Mouse (Mus musculus): ENCODE measurements around the gene Ceacam1. TPM values are rescaled to one million over a fixed set of nuclear protein-coding genes. Genes with fewer than 3 reads are reported as not detected.
A peak's percentile ranks its signal among the peaks of the same experiment; 100 is the strongest.
"Not testable (repeated sequence)": the region's sequence is repeated elsewhere in the genome, so short reads cannot be mapped to it uniquely, and the experiment has no call there.

Ceacam1 gene
- total RNA-seq (2021), result 10 to 100 TPM; 14.3 to 17.4 TPM
- long read RNA-seq, experiment 1, transcript Ceacam1-202 (7 exons, 1,478 nt), result minor isoform, 6 of 21 reads
- long read RNA-seq, experiment 1, transcript Ceacam1-209 (6 exons, 1,061 nt), result major isoform, 15 of 21 reads
- long read RNA-seq, experiment 1, partial matches to known transcripts, result 0 of 21 reads
- long read RNA-seq, experiment 1, other reads (novel, unspliced or antisense), result 0 of 21 reads
- long read RNA-seq, experiment 2, transcript Ceacam1-209 (6 exons, 1,061 nt), result major isoform, 9 of 18 reads
- long read RNA-seq, experiment 2, partial matches to known transcripts, result 1 of 18 reads
- long read RNA-seq, experiment 2, other reads (novel, unspliced or antisense), result 3 of 18 reads

DNA sequence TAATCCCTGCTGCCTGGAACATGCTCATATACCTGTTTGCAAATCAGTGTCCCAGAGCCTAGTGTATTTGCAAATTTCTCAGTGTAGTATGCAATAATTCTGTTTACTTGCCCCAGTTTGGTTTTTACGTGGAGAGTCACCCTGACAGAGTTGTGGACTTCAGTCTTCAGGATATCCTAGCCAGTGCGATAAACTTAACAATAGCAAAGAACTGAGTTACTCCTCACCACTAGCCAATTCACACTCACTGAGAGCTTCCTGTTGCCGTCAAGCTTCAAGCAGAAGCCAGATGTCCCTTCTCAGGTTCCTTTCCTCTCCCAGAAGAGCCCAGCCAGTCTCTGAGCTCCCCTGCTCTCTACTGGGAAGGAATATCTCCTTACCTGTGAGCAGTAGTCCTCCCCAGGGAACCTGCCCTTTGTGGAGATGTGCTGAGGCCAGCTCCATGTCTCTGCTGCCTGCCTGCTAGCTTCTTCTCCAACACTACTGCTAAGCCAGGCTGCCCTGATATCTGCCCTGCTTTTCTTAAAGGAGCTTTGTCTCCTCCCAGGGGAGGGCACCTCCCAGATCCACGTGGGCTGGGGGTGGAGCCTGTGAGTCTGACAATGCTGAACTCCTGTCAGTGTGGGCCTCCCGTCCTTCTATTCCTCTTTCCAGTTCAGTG, at the start of gene Ceacam1:
Gene Ceacam1 (minus strand): TSS at position 513 of the 661 bp plus-strand sequence.
- DNase-seq, result peak; percentile 56 to 61
- intact Hi-C loops (cut with DNase I), result loop anchor here (2.0 kb wide), 2 partner anchors 42 to 62 kb away; partner anchors contain the start of gene Ceacam2

DNA sequence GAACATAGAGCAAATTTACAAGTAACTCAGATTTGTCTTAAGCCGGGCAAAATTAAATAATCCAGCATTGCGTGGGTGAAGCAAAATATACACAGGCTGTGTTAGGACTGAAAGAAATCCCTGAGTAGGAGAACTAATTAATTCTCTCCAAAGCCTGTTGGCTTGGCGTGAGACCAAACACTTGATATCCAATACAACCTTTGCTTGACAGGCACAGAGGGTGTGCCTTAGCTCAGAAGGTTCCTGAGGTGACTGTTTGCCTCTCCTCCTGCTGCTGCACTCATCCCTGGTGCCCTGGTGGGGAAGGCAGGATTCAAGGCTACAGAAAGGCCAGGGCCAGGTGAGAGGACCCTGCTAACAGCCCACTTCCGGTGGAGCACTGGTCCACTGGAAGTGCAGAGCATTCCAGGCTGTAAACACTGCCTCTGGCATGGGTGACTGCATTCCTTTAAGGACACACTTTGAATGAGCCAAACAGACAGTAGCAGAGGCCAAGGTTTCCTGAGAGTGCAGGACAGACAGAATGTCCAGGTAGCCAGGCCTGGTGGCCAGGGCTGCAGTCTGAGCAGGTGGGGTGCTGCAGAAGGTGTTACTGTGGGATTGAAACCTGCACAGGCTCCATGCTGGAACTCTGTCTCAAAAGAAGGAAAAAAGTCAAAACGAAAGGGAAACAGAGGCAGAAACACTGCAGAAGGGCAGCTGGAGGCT, 38.8 kb upstream of the Ceacam1 start:
- intact Hi-C loops (cut with DNase I), result not testable (repeated sequence)

DNA sequence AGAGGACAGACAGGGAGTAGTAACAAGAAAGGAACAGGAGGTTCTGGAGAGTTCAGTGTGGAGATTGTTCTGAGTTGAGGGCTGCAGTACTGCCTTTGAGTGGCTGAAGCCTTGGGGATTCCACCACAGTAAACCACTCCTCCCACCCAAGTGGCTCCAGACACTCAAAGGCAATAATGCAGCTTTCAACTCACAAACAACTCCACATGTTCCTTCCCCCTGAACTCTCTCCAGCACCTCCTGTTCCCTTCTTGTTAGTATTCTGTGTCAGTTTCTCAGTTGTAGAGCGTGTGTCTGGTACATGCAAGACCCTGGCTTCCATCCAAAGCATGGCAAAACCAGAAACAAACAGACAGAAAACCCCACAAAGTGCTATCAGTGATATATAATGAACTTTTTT, 38.3 kb upstream of the Ceacam1 start:
- DNase-seq; intact Hi-C loops (cut with DNase I): not testable (repeated sequence)

More for the DNA sequence above, 38.8 kb upstream of the Ceacam1 start:
- DNase-seq, result not testable (repeated sequence)

DNA sequence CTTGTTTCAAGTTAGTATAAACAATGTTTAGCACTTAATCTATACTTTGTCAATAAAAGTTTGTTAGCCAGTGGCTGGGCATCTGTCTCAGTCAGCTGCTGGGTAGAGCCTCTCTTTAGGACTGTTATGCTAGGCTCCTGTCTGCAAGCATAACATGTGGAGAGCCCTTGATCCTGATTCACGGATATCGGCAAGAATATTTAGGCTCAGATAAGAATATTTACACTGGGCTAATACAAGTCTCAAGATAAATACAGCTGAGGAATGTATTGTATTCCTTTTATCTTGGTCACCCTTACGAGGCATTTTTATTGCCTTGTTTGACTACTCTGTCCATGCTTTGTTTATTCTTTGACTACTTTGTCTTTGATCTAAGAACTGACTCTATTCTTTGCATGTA, 32.5 kb upstream of the Ceacam1 start:
- no peak for DNase-seq
- intact Hi-C loops (cut with DNase I), result no loop called here

DNA sequence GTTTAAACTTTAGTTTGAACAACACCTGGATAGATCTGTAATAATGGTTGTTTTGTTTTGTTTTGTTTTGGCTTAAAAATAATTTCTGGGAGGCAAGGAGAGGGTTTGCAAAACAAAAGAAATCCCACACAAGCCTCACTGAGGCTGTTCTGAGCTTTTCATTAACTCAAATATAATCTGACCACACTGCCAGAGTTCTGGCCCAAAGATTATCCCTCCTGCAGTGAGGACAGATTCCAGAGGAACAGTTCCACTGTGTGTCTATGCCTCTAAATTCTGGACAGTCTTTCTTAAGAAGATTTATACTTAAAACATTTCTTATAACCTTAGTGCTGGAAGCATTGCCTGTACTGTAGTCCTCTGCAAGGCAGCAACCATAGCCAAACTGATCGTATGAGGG, 17.2 kb upstream of the Ceacam1 start:
- intact Hi-C loops (cut with DNase I), result no loop called here
- no peak for DNase-seq

DNA sequence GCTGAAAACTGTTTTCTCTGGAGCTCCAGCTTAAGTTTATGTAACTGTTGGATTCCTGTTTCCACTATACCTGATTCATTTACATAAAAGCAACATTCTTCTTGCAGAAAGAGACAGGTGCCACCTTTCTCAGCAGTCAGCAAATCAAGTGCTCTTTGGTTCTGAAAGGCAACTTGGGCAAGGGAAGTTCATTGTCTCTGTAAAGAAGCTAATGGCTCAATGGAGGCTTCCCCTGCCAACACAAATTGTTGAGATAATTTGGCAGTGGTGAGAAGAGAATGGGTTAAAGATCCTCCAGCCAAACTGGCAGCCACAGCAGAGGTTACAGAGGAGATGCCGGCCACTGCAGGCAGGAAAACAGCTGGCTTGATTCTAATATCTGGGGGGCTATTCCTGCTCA, 13.3 kb upstream of the Ceacam1 start:
- intact Hi-C loops (cut with DNase I); DNase-seq: not testable (repeated sequence)

DNA sequence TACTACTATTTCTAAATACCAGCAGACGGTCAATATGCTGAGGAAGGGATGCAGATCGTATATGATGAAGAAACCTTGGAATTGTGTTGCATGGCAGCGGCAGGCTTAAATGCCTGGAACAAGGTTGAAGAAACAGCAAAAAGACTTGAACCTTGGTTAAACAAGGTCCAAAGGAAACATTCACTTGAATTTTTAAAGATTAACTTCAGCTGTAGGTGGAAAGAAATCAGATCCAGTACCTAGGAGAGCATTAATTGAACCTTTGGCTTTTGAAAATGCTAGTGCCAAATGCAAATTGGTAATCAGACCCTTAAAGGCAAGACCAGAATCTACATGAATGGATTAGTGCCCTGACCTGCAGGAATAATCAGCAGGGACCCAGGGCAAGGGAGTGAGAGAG, 12.0 kb upstream of the Ceacam1 start:
- intact Hi-C loops (cut with DNase I), result loop anchor here (5.0 kb wide), 1 partner anchor 108 kb away; no protein-coding TSS in a partner anchor
- not testable (repeated sequence) for DNase-seq

DNA sequence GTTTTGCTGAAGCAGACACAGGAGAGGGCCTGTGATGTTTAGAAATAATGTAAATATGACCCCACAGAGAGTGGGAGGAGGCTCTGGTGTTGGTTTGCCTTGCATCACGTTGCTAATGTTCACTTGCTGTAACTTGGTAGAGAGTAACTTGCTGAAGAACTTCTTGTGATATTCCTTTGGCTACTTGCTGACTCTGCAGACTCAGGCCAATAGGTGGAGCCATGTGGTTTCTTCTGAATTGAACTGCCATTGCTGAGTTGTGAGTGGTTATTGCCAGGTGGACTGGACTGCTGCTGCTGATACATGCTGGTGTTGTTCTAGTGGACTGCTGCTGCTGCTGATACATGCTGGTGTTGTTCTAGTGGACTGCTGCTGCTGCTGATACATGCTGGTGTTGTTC, 8.8 kb upstream of the Ceacam1 start:
- intact Hi-C loops (cut with DNase I), result loop anchor here (2.0 to 5.0 kb wide), 2 partner anchors 55 to 111 kb away; no protein-coding TSS in a partner anchor
- peak; percentile 26 to 53 for DNase-seq

DNA sequence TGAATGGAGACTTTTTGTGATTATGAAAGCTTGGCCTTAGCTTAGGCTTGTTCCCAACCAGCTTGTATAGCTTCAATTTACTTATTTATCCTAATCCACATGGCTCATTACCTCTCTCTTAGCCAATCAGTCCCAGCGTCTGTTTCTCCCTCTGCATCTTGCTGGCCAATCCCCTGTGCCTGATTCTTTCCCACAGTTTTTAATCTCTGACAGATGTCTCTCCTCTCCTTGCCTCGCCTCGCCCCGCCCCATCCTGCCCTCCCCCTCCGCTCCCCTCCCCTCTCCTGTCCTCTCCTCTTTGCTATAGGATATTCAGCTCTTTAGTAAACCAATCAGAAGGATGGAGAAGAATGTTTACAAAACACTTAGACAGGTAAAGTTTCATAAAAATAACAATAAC, 7.7 kb upstream of the Ceacam1 start:
- intact Hi-C loops (cut with DNase I), result loop anchor here (5.0 kb wide), 1 partner anchor 112 kb away; no protein-coding TSS in a partner anchor

DNA sequence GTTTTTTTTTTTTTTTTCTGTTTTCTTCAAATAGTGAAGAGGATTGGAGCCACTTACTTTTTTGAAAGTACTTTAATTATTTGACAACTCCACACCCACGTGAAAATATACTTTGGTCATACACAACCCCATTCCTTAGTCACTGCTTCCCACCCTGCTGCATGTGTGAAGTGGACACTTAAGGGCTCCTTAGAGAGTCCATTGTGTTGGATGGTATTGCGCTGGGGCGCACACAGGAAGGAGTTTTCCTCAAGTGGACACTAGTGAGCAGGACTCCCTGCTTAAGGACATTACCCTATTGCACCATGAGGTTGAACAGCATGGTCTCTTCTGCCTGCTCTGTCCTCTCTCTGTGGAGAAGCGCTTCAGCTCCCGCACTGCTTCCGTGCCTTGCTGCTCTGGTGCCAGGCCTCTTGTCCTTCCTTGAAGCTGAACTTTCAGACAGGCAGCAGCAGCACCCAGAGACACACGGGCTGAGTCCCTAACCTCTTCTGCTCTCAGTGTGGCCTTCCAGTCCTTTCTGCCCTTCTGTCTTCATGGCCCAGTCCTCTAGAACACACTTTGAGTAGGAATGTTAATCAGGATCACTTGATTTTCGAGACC, 5.8 kb upstream of the Ceacam1 start:
- DNase-seq, result no peak
- intact Hi-C loops (cut with DNase I), result no loop called here

More for the DNA sequence above, 7.7 kb upstream of the Ceacam1 start:
- no peak for DNase-seq

DNA sequence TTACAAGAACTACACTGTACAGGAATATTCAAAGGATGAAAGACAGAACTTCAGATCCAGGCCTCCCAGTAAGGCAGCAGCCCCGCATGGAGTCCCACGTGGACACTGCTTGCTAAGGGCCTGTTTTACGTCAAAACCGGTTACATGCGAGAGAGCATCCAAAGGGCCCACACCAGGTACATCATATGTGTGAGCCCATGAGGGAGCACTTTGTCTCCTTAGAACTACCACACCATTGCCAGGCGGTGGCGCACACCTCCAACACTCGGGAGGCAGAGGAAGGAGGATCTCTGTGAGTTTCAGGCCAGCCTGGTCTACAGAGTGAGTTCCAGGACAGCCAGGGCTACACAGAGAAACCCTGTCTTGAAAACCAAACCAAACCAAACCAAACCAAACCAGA, 3.4 kb upstream of the Ceacam1 start:
- DNase-seq; intact Hi-C loops (cut with DNase I): not testable (repeated sequence)

DNA sequence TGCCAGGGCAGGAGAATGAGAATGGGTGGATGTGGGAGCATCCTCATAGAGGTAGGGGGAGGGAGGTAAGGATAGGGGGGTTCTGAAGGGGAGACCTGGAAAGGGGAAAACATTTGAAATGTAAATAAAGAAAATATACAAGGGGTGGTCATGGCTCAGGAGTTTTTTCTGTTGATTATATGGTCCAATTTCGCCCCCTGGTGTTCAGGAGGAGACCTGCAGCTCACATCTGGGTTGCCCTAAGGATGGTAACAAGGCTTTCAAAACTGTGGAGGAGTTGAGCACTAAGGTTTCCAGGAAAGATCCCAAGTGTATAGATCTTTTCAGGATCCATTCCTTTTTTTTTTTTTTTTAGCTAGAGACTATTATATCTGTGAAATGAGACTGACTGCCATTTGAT, 2.0 kb upstream of the Ceacam1 start:
- DNase-seq, result peak; percentile 33 to 50
- intact Hi-C loops (cut with DNase I), result loop anchor here (1.0 kb wide), 1 partner anchor 55 kb away; no protein-coding TSS in a partner anchor

DNA sequence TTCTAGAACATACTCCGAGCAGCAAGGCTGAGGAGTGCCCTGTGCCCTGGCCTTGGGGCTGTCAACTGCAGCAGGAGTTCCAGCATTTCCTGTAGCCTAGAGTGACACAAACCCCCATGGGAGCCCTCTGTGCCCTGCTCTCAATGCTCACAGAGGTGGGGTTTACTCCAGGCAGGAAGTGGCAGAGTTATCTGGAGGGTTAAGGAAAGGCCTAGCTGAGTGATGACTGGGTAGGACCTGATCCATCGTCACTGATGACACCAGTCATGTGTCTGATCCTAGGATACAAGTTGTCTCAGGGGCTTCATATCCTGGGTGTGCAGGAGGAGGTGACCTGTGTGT, 320 bp upstream of the Ceacam1 start:
- not testable (repeated sequence) for DNase-seq
- intact Hi-C loops (cut with DNase I), result loop anchor here (2.0 kb wide), 2 partner anchors 43 to 61 kb away; partner anchors contain the start of gene Ceacam2

DNA sequence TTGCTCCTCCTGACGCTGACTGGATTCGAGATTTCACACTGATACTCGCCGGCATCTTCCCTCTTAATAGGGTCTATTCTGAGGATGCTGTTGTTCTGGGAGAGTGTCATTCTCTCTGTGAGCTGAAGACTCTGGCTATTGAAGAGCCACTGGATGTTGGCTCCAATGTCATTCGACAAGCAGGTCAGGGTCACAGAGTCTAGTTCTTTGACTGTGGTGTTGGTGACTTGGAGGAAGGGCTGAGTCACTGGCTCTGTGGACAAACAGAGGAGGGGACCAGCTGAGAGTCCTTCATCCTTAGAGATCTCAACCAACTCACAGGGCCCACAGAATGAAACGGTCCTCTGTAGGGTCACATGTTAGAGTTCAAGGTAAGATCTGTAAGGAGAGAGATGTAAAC, 5.6 kb downstream of the Ceacam1 start:
- DNase-seq; intact Hi-C loops (cut with DNase I): not testable (repeated sequence)

DNA sequence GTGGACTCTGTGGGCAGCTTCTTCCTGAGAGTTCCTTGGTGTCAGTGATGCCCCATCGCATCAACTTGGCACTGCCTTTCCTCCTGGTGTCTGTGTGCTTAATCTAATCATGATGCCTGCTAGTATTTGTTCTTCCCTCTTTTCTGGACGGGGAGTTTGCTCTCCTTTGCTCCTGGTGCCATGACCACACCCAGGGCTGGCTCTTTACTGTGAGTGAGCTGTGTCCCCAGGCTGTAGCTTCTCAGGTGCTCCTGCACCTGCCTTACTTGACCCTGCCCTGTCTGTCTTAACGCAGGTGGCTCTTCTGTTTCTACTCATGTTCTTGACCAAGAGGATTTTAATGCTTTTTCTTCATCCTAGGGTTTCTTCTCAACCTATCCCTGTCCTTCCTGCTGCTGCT, 11.8 kb downstream of the Ceacam1 start:
- DNase-seq; intact Hi-C loops (cut with DNase I): not testable (repeated sequence)

DNA sequence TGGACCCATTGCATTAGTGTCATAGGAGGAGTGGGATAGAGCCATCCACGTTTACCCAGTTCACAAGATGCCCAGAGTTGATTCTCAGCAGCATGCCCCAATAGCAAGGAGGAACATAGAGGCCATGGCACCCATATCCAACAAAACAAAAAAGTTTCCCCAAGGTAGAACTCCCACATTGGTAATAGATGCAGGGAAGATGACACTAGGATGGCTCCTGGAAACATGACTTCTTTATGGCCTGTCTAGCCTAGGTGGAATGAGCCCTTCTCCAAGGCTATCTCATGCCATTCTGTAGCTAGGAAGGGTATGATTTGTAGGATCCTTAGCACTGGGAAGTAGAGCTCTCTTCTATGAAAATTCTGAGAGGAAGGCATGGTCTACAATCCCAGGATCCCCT, 12.4 kb downstream of the Ceacam1 start:
- DNase-seq, result no peak
- intact Hi-C loops (cut with DNase I), result no loop called here

DNA sequence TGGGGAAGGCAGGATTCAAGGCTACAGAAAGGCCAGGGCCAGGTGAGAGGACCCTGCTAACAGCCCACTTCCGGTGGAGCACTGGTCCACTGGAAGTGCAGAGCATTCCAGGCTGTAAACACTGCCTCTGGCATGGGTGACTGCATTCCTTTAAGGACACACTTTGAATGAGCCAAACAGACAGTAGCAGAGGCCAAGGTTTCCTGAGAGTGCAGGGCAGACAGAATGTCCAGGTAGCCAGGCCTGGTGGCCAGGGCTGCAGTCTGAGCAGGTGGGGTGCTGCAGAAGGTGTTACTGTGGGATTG, 15.4 kb downstream of the Ceacam1 start:
- DNase-seq; intact Hi-C loops (cut with DNase I): not testable (repeated sequence)

DNA sequence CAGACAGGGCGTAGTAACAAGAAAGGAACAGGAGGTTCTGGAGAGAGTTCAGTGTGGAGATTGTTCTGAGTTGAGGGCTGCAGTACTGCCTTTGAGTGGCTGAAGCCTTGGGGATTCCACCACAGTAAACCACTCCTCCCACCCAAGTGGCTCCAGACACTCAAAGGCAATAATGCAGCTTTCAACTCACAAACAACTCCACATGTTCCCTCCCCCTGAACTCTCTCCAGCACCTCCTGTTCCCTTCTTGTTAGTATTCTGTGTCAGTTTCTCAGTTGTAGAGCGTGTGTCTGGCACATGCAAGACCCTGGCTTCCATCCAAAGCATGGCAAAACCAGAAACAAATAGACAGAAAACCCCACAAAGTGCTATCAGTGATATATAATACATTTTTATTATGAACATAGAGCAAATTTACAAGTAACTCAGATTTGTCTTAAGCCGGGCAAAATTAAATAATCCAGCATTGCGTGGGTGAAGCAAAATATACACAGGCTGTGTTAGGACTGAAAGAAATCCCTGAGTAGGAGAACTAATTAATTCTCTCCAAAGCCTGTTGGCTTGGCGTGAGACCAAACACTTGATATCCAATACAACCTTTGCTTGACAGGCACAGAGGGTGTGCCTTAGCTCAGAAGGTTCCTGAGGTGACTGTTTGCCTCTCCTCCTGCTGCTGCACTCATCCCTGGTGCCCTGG, 15.9 kb downstream of the Ceacam1 start:
- DNase-seq; intact Hi-C loops (cut with DNase I): not testable (repeated sequence)

DNA sequence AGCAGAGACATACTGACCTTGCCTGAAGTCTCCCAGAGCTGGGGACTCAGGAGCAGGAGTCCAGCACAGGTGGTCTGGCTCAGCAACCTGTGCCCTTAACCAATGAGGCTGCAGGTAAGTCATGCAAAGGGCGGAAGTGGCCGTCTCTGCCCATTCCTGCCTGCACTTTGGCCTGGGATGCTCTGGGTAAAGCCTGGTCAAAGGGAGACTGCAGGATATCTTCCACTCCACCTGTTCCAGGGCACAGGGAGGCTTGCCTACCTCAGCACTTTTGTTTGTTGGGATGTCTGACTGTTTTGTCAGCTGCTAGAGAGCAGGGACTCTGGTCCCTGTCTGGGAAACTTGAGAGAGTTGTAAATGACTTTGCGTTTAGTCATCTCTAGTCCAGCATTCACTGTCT, 25.3 kb downstream of the Ceacam1 start:
- intact Hi-C loops (cut with DNase I), result no loop called here
- no peak for DNase-seq
